Mouse (Mus musculus): ENCODE measurements around the gene D630023F18Rik. TPM values are rescaled to one million over a fixed set of nuclear protein-coding genes. Genes with fewer than 3 reads are reported as not detected.

The D630023F18Rik gene
- polyA plus RNA-seq, 1 experiment from 2014 or later = 0.31 TPM

DNA sequence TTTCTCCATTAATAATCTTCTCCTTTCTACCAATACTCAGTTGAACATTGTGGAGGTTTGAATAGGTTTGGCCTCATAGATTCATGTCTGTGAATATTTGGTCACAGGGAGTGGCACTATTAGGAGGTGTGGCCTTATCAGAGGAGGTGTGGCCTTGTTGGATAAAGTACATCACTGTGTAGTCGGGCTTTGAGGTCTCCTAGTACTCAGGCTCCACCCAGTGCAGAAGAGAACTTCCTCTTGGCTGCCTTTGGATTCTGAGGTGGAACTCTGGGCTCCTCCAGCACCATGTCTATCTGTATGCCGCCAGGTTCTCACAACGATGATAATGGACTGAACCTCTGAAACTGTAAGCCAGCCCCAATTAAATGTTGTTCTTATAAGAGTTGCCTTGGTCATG lies 26.1 kb downstream of the D630023F18Rik start:
- no peaks in the 10 kb centered on the region for H3K36me3 ChIP-seq
- no peak for DNase-seq (ENCODE audit: low spot score)
- H3K9me3 ChIP-seq = no peaks in the 10 kb centered on the region
- H3K27me3 ChIP-seq (ENCODE audit: insufficient read depth, poor library complexity, severe bottlenecking) = no peaks in the 10 kb centered on the region
- no peaks in the 10 kb centered on the region for H3K4me1 ChIP-seq
- 83% methylated on average over 3 of the region's 3 CpGs for WGBS
- no peak overlapping the region for H3K27ac ChIP-seq
- no peak overlapping the region for H3K4me3 ChIP-seq

DNA sequence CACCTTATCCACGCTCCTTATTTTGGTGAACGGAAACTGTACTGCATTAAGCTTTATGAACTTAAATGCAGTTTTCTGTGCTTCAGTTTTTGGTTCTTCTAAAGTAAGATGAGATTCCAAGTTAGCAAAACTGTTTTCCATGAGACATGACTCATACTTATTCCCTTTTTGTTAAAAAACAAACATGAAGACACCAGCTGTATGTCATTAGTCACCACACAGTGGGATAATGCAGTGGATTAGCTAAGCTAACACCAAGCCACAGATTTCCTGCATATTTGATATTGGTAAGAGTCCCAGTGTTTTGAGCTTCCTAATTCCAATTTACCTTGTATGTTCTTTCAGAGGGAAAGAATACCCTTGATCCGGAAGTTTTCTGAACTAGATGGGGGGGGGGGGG lies 31.4 kb downstream of the D630023F18Rik start:
- Histone ChIP-seq H3K27me3 (ENCODE audit: insufficient read depth, poor library complexity, severe bottlenecking) (no peaks in the 10 kb centered on the region), H3K4me3 (no peak overlapping the region), H3K9me3 (no peaks in the 10 kb centered on the region), H3K4me1 (no peaks in the 10 kb centered on the region), H3K36me3 (no peaks in the 10 kb centered on the region), H3K27ac (no peak overlapping the region)
- DNase-seq (ENCODE audit: low spot score) = no peak
- WGBS = 90% methylated on average over 3 of the region's 3 CpGs

DNA sequence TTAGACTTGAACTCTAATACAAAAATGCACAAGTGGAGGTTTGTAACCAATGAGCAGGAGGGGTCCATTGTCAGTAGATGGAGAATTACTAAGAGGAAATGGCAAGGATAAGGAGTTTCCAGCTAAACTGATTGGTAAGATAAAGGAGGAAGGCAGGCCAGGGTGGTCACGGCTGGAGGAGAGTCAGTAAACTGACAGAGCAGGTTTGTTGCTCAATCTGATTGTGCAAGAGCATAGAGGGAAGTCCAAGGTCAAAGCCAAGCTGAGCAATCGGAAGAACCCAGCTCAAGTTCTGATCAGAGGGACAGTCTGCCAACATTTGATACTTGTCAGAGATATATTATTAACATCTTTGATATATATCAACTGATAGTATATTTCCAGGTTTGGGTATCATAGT lies 32.6 kb downstream of the D630023F18Rik start:
- H3K4me3 ChIP-seq = no peak overlapping the region
- no peaks in the 10 kb centered on the region for H3K36me3 ChIP-seq
- no peaks in the 10 kb centered on the region for H3K9me3 ChIP-seq
- no peaks in the 10 kb centered on the region for H3K4me1 ChIP-seq
- H3K27ac ChIP-seq = no peak overlapping the region
- 55% methylated on average over 2 of the region's 2 CpGs for WGBS
- no peak for DNase-seq (ENCODE audit: low spot score)
- no peaks in the 10 kb centered on the region for H3K27me3 ChIP-seq (ENCODE audit: insufficient read depth, poor library complexity, severe bottlenecking)

DNA sequence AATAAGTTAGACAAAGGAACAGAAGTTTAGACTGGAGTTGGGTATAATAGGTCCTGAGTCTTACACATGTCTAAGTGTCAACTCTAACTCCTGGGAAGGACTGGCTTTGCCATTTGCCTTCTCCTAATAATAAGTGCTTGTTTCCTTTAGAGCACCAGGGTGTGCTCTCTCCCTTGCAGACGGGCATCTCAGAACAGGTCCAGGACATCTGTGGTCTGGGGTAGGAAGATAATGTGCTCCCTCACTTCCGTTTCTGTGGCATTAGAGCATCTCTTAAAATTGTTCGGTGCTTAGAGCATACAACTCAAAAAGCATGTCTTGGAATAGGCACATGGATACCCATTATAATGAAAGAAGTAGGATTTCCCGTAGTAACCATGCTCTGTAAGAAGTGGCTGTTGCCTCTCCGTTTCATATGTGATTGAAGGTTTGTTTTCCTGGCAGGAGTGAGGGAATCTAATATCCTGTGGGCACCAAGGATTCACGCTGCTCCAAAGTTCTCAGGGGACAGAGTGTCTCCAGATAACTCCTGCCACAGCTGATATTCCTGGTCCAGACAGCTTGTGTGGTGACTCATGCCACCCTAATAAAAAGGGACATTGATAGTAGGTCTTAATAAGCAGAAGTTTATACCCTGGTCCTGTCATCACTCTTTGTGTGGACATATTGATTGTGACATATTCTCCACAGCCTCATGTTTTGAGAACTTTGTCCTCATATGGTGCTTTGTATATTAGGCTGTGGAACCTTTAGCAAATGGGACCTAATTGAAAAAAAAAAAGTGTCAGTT lies 34.3 kb downstream of the D630023F18Rik start:
- WGBS = 70% methylated on average over 6 of the region's 6 CpGs
- Histone ChIP-seq H3K4me1 (no peaks in the 10 kb centered on the region), H3K4me3 (no peak overlapping the region), H3K36me3 (no peaks in the 10 kb centered on the region), H3K9me3 (no peaks in the 10 kb centered on the region), H3K27ac (no peak overlapping the region), H3K27me3 (ENCODE audit: insufficient read depth, poor library complexity, severe bottlenecking) (no peaks in the 10 kb centered on the region)
- DNase-seq (ENCODE audit: low spot score) = no peak

DNA sequence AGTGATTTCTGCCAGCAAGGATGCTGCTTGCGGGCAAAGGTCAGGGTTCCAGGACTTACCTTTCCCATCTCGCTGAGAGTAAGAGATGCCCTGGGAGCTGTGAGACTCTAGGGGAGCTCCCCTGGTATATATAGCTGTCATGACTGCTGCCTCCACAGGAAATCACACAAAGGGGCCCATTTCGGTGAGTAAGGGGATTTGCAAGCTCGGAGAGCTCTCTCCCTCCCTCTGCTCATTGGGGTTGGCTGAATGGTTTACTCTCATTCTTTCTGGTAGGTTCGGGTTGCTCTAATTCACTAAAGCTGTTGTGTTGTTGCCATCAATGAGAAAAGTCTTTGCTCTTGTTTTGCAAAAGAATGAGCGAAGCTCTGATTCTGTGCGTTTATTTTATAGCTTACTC lies 40.8 kb downstream of the D630023F18Rik start, which contains the start of gene Crygb:
TSS of gene Crygb (minus strand) at position 101 of the 400 bp plus-strand sequence.
- 42% methylated on average over 7 of the region's 7 CpGs for WGBS

DNA sequence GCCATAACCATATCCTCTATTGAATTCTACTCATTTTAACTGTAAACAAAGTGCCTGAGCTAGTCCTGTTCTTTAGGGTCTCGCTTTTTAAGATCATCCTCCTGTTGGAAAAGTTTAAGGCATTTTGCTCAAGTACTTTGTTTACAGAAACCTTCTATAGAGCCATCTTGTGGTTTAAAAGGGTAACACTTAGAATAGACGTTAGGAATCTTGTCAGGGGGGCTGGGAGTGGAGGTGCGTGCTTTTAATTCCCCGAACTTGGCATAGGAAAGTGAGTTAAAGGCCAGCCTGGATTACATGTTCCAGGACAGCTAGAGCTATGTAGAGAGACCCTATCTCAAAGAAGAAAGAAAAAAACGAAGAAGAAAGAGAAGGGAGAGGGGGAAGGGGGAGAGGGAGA lies 47.4 kb downstream of the D630023F18Rik start:
- H3K36me3 ChIP-seq = no peaks in the 10 kb centered on the region
- WGBS = 14% methylated on average over 5 of the region's 5 CpGs

More for the DNA sequence above, 40.8 kb downstream of the D630023F18Rik start, which contains the start of gene Crygb:
- H3K27me3 ChIP-seq (ENCODE audit: insufficient read depth, poor library complexity, severe bottlenecking) = 0 out of 2 replicates have a peak, but pooled peaks cover 4% of the 10 kb centered on the region
- H3K36me3 ChIP-seq = no peaks in the 10 kb centered on the region
- DNase-seq (ENCODE audit: low spot score) = no peak
- no peaks in the 10 kb centered on the region for H3K9me3 ChIP-seq
- H3K4me1 ChIP-seq = 0 out of 2 replicates have a peak, but pooled peaks cover 3% of the 10 kb centered on the region
- H3K4me3 ChIP-seq = 0 out of 2 replicates have a peak within 1 kb of the TSS, but pooled peaks have one; percentile 5
- no peak within 1 kb of the TSS for H3K27ac ChIP-seq

DNA sequence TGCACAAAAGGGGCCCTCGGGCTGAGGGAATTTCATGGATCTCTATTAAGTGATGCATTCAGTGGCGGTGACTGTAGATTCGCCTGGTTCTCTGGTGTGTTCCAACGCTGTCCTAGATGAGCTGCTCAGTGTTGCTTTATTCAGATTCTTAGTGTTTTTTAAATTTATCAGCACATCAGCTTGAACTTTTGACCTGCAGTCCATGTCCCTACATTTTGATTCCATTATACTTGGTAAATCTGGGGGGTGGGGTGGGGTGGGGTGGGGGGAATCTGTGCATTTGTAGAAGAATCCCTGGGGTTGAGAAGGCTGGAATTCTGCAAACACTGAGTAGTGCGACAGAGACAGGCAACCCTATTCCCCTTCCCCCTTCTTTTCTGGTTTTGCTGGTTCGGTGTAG lies 49.4 kb downstream of the D630023F18Rik start, which contains the start of gene Crygc:
TSS of gene Crygc (minus strand) at position 101 of the 400 bp plus-strand sequence.
- 70% methylated on average over 6 of the region's 6 CpGs for WGBS
- no peak for DNase-seq (ENCODE audit: low spot score)

More for the DNA sequence above, 47.4 kb downstream of the D630023F18Rik start:
- Histone ChIP-seq H3K27ac (no peak overlapping the region), H3K4me3 (no peak overlapping the region), H3K27me3 (ENCODE audit: insufficient read depth, poor library complexity, severe bottlenecking) (no peaks in the 10 kb centered on the region), H3K4me1 (no peaks in the 10 kb centered on the region), H3K9me3 (no peaks in the 10 kb centered on the region)
- DNase-seq (ENCODE audit: low spot score) = no peak

DNA sequence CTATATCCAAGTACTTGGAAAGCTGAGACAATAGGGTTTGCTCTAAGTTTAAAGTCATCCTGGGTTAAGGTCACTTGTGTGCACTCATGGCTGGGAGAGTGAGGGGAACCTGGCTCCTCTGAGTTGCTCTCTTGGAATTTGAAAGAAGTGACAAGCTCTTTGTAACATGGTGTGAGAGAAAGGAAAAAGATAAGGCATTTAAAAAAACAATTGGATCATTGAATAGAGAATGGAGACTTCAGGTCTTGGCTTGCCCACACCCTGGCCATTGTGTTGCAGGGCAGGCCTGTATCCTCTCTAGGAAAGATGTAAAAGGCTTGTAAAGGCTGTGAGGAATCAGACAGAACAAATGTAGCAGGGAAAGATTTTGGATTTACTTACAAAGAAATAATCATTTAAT lies 55.2 kb downstream of the D630023F18Rik start:
- no peaks in the 10 kb centered on the region for H3K4me1 ChIP-seq
- H3K27ac ChIP-seq = no peak overlapping the region
- no peaks in the 10 kb centered on the region for H3K36me3 ChIP-seq
- H3K27me3 ChIP-seq (ENCODE audit: insufficient read depth, poor library complexity, severe bottlenecking) = no peaks in the 10 kb centered on the region
- H3K4me3 ChIP-seq = no peak overlapping the region
- DNase-seq (ENCODE audit: low spot score) = no peak
- no peaks in the 10 kb centered on the region for H3K9me3 ChIP-seq

More for the DNA sequence above, 49.4 kb downstream of the D630023F18Rik start, which contains the start of gene Crygc:
- no peaks in the 10 kb centered on the region for H3K4me1 ChIP-seq
- no peaks in the 10 kb centered on the region for H3K36me3 ChIP-seq
- H3K27ac ChIP-seq = no peak within 1 kb of the TSS
- no peak within 1 kb of the TSS for H3K4me3 ChIP-seq
- no peaks in the 10 kb centered on the region for H3K9me3 ChIP-seq
- H3K27me3 ChIP-seq (ENCODE audit: insufficient read depth, poor library complexity, severe bottlenecking) = no peaks in the 10 kb centered on the region

DNA sequence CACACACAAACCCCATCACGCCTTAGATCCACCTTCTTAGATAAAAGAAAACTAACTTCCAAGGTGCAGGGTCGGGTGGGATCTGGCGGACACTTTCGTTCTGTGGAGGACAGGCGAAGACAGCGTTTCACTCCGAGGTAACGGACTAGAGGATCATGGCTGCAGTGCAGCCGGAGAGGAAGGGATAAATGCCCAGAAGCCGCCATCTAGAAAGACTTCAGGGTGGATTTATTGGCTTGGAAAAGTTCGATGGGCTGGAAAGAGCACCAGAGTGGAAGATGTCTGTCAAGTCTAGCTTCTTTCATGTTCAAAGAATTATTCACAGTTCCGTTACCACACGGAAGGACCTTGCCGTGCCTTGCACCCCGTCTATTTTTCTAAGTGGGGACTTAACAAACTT lies 58.8 kb downstream of the D630023F18Rik start:
- Histone ChIP-seq H3K4me1 (no peaks in the 10 kb centered on the region), H3K9me3 (no peaks in the 10 kb centered on the region), H3K4me3 (no peak overlapping the region), H3K27me3 (ENCODE audit: insufficient read depth, poor library complexity, severe bottlenecking) (no peaks in the 10 kb centered on the region), H3K36me3 (no peaks in the 10 kb centered on the region), H3K27ac (no peak overlapping the region)
- DNase-seq (ENCODE audit: low spot score) = no peak
- 90% methylated on average over 15 of the region's 15 CpGs for WGBS

DNA sequence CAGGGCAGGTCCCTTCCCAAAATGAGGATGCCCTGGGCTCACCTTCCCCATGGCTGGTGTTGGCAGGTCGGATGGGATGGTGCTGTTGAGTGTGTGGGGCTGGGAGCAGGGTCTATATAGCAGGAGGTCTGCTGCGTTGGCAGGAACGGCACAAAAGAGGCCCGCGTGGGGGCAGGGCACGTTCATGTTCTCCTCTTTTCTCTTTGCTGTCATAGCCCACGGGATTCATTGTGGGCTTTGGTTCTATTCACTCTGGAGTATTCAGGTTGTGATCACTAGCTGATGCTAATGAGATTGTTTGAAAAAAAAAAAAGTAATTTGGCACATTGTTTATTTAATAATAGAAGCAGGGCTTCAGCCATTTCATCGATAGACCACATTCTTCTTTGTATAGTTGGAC lies 59.7 kb downstream of the D630023F18Rik start, which contains the start of gene Crygd:
TSS of gene Crygd (minus strand) at position 101 of the 400 bp plus-strand sequence.
- WGBS = 82% methylated on average over 8 of the region's 8 CpGs

More for the DNA sequence above, 59.7 kb downstream of the D630023F18Rik start, which contains the start of gene Crygd:
- Histone ChIP-seq H3K4me3 (no peak within 1 kb of the TSS), H3K36me3 (no peaks in the 10 kb centered on the region), H3K27ac (no peak within 1 kb of the TSS), H3K9me3 (no peaks in the 10 kb centered on the region), H3K27me3 (ENCODE audit: insufficient read depth, poor library complexity, severe bottlenecking) (no peaks in the 10 kb centered on the region), H3K4me1 (no peaks in the 10 kb centered on the region)
- DNase-seq (ENCODE audit: low spot score) = no peak

Other genes starting within 250 kb of the D630023F18Rik start
- gene Plekhm3, start 166.4 kb downstream of the D630023F18Rik start, polyA plus RNA-seq (2016; fragmentation: Nextera tagmentation; extraction: Ambion mirVana) = 9.3 TPM in 2 replicates
- gene Akr1cl, start 90.5 kb downstream of the D630023F18Rik start, polyA plus RNA-seq (2016; fragmentation: Nextera tagmentation; extraction: Ambion mirVana) = 0.78 and 0.94 TPM in 2 replicates
- not detected in 2 replicates for gene Cryge, start 72.1 kb downstream of the D630023F18Rik start, polyA plus RNA-seq (2016; fragmentation: Nextera tagmentation; extraction: Ambion mirVana)
- gene Crygd, start 59.8 kb downstream of the D630023F18Rik start, polyA plus RNA-seq (2016; fragmentation: Nextera tagmentation; extraction: Ambion mirVana) = not detected in 2 replicates
- not detected in 2 replicates for gene Crygc, start 49.5 kb downstream of the D630023F18Rik start, polyA plus RNA-seq (2016; fragmentation: Nextera tagmentation; extraction: Ambion mirVana)
- 0.37 TPM in 1 of 2 replicates, not detected in the other for gene Crygb, start 40.9 kb downstream of the D630023F18Rik start, polyA plus RNA-seq (2016; fragmentation: Nextera tagmentation; extraction: Ambion mirVana)
- gene Cryga, start 19.8 kb downstream of the D630023F18Rik start, polyA plus RNA-seq (2016; fragmentation: Nextera tagmentation; extraction: Ambion mirVana) = not detected in 2 replicates
- gene Gm28845, start 3.7 kb downstream of the D630023F18Rik start, polyA plus RNA-seq (2016; fragmentation: Nextera tagmentation; extraction: Ambion mirVana) = not detected in 2 replicates
- gene Idh1, start 63.3 kb upstream of the D630023F18Rik start, polyA plus RNA-seq (2016; fragmentation: Nextera tagmentation; extraction: Ambion mirVana) = 92.2 and 111 TPM in 2 replicates
- gene Pikfyve, start 63.5 kb upstream of the D630023F18Rik start, polyA plus RNA-seq (2016; fragmentation: Nextera tagmentation; extraction: Ambion mirVana) = 8.4 and 9.5 TPM in 2 replicates
- gene Pth2r, start 158.8 kb upstream of the D630023F18Rik start, polyA plus RNA-seq (2016; fragmentation: Nextera tagmentation; extraction: Ambion mirVana) = 0.10 TPM in 1 of 2 replicates, not detected in the other

Data from heart, embryonic 10.5 days (tissue).